Mouse (Mus musculus): ENCODE measurements around the gene Secisbp2l. TPM values are rescaled to one million over a fixed set of nuclear protein-coding genes. Genes with fewer than 3 reads are reported as not detected.

Secisbp2l gene
- polyA plus RNA-seq, 1 experiment from 2014 or later: 11.2 TPM

GRCm38 (mm10) chr2:125736025-125736343, 46.7 kb downstream of the Secisbp2l start:
- peaks cover 7% of the 10 kb centered on the region; the same call in 1 of the 2 replicates for H3K4me1 ChIP-seq
- H3K4me3 ChIP-seq: no peak overlapping the region
- H3K9ac ChIP-seq: no peak overlapping the region
- peaks cover 29% of the 10 kb centered on the region for H3K36me3 ChIP-seq
- H3K27ac ChIP-seq (replicated peaks): no peak overlapping the region
- no peaks in the 10 kb centered on the region for H3K9me3 ChIP-seq
- H3K27me3 ChIP-seq (replicated peaks): no peaks in the 10 kb centered on the region
- no peak for ATAC-seq (ENCODE audit: extremely low read depth, insufficient number of reproducible peaks, low FRiP score, low TSS enrichment)
- no peak overlapping the region for H3K4me2 ChIP-seq

- Histone ChIP-seq H3K9ac (no peak overlapping the region), H3K27ac (replicated peaks) (no peak overlapping the region), H3K4me2 (no peak overlapping the region), H3K27me3 (replicated peaks) (no peaks in the 10 kb centered on the region), H3K4me3 (no peak overlapping the region), H3K9me3 (no peaks in the 10 kb centered on the region), H3K4me1 (peaks cover 7% of the 10 kb centered on the region; the same call in 1 of the 2 replicates), H3K36me3 (peaks cover 25% of the 10 kb centered on the region)
- no peak for ATAC-seq (ENCODE audit: extremely low read depth, insufficient number of reproducible peaks, low FRiP score, low TSS enrichment)
- WGBS: 54% methylated on average over 2 of the region's 2 CpGs
Measured at GRCm38 (mm10) chr2:125735333-125736024, 47.2 kb downstream of the Secisbp2l start.

- Histone ChIP-seq H3K27ac (replicated peaks) (no peak overlapping the region), H3K9me3 (no peaks in the 10 kb centered on the region), H3K27me3 (replicated peaks) (peaks cover 4% of the 10 kb centered on the region; the same call in 1 of the 2 replicates), H3K36me3 (peaks cover 19% of the 10 kb centered on the region), H3K4me3 (no peak overlapping the region), H3K9ac (no peak overlapping the region), H3K4me1 (peaks cover 7% of the 10 kb centered on the region; the same call in 1 of the 2 replicates), H3K4me2 (no peak overlapping the region)
- ATAC-seq (ENCODE audit: extremely low read depth, insufficient number of reproducible peaks, low FRiP score, low TSS enrichment): no peak
Measured at GRCm38 (mm10) chr2:125734741-125735140, 47.9 kb downstream of the Secisbp2l start.

- no peaks in the 10 kb centered on the region for H3K36me3 ChIP-seq
- peaks cover 7% of the 10 kb centered on the region; the same call in 1 of the 2 replicates for H3K4me1 ChIP-seq
- ATAC-seq (ENCODE audit: extremely low read depth, insufficient number of reproducible peaks, low FRiP score, low TSS enrichment): peak; percentile 74
- H3K9ac ChIP-seq: peak overlapping the region; percentile 87
- 6% methylated on average over 35 of the region's 35 CpGs for WGBS
- H3K4me2 ChIP-seq: peak overlapping the region; percentile 86
- H3K4me3 ChIP-seq: peak overlapping the region; percentile 56
- H3K27ac ChIP-seq (replicated peaks): peak overlapping the region; percentile 72
- peaks cover 10% of the 10 kb centered on the region; the same call in 1 of the 2 replicates for H3K27me3 ChIP-seq (replicated peaks)
- no peaks in the 10 kb centered on the region for H3K9me3 ChIP-seq
Measured at GRCm38 (mm10) chr2:125731763-125732560, 50.7 kb downstream of the Secisbp2l start.

GRCm38 (mm10) chr2:125724546-125725114, 58.0 kb downstream of the Secisbp2l start:
- H3K9me3 ChIP-seq: no peaks in the 10 kb centered on the region
- peak overlapping the region; percentile 63 for H3K4me3 ChIP-seq
- H3K36me3 ChIP-seq: no peaks in the 10 kb centered on the region
- WGBS: 2% methylated on average over 16 of the region's 16 CpGs
- peak overlapping the region; percentile 47; the same call in 1 of the 2 replicates for H3K9ac ChIP-seq
- no peak overlapping the region for H3K27ac ChIP-seq (replicated peaks)
- ATAC-seq (ENCODE audit: extremely low read depth, insufficient number of reproducible peaks, low FRiP score, low TSS enrichment): no peak
- peak overlapping the region; percentile 99 for H3K4me2 ChIP-seq
- peaks cover 24% of the 10 kb centered on the region for H3K4me1 ChIP-seq
- peaks cover 61% of the 10 kb centered on the region for H3K27me3 ChIP-seq (replicated peaks)

GRCm38 (mm10) chr2:125724086-125724430, 58.6 kb downstream of the Secisbp2l start, which contains the start of gene Shc4:
Gene Shc4, minus strand, starts transcription at chr2:125724148.
- Histone ChIP-seq H3K27ac (replicated peaks) (no peak within 1 kb of the TSS), H3K4me2 (peak within 1 kb of the TSS; percentile 99)
- ATAC-seq (ENCODE audit: extremely low read depth, insufficient number of reproducible peaks, low FRiP score, low TSS enrichment): no peak

GRCm38 (mm10) chr2:125723408-125724085, 59.1 kb downstream of the Secisbp2l start:
- Histone ChIP-seq H3K27me3 (replicated peaks) (peaks cover 61% of the 10 kb centered on the region), H3K9ac (peak overlapping the region; percentile 82), H3K9me3 (no peaks in the 10 kb centered on the region), H3K36me3 (no peaks in the 10 kb centered on the region), H3K27ac (replicated peaks) (no peak overlapping the region), H3K4me2 (peak overlapping the region; percentile 99), H3K4me1 (peaks cover 24% of the 10 kb centered on the region), H3K4me3 (peak overlapping the region; percentile 63)
- ATAC-seq (ENCODE audit: extremely low read depth, insufficient number of reproducible peaks, low FRiP score, low TSS enrichment): peak; percentile 73
- under 1% methylated on average over 34 of the region's 34 CpGs for WGBS

More at GRCm38 (mm10) chr2:125724086-125724430, 58.6 kb downstream of the Secisbp2l start, which contains the start of gene Shc4:
- Histone ChIP-seq H3K9ac (peak within 1 kb of the TSS; percentile 82), H3K27me3 (replicated peaks) (peaks cover 61% of the 10 kb centered on the region), H3K4me1 (peaks cover 24% of the 10 kb centered on the region), H3K4me3 (peak within 1 kb of the TSS; percentile 63), H3K36me3 (no peaks in the 10 kb centered on the region), H3K9me3 (no peaks in the 10 kb centered on the region)
- under 1% methylated on average over 15 of the region's 15 CpGs for WGBS

GRCm38 (mm10) chr2:125723086-125723407, 59.6 kb downstream of the Secisbp2l start:
- Histone ChIP-seq H3K4me3 (peak overlapping the region; percentile 63), H3K4me1 (peaks cover 24% of the 10 kb centered on the region), H3K27ac (replicated peaks) (no peak overlapping the region), H3K36me3 (no peaks in the 10 kb centered on the region), H3K27me3 (replicated peaks) (peaks cover 61% of the 10 kb centered on the region), H3K9ac (peak overlapping the region; percentile 82), H3K9me3 (no peaks in the 10 kb centered on the region), H3K4me2 (peak overlapping the region; percentile 99)
- WGBS: 2% methylated on average over 18 of the region's 18 CpGs
- no peak for ATAC-seq (ENCODE audit: extremely low read depth, insufficient number of reproducible peaks, low FRiP score, low TSS enrichment)

- Histone ChIP-seq H3K36me3 (no peaks in the 10 kb centered on the region), H3K4me3 (no peak overlapping the region), H3K9me3 (no peaks in the 10 kb centered on the region), H3K4me1 (no peaks in the 10 kb centered on the region), H3K27me3 (replicated peaks) (peaks cover 22% of the 10 kb centered on the region), H3K9ac (no peak overlapping the region), H3K4me2 (no peak overlapping the region), H3K27ac (replicated peaks) (no peak overlapping the region)
- 72% methylated on average over 8 of the region's 8 CpGs for WGBS
- no peak for ATAC-seq (ENCODE audit: extremely low read depth, insufficient number of reproducible peaks, low FRiP score, low TSS enrichment)
Measured at GRCm38 (mm10) chr2:125716599-125716998, 66.1 kb downstream of the Secisbp2l start.

GRCm38 (mm10) chr2:125706510-125706921, 76.2 kb downstream of the Secisbp2l start:
- Histone ChIP-seq H3K9ac (no peak overlapping the region), H3K27me3 (replicated peaks) (no peaks in the 10 kb centered on the region), H3K9me3 (no peaks in the 10 kb centered on the region), H3K4me1 (peaks cover 7% of the 10 kb centered on the region), H3K36me3 (no peaks in the 10 kb centered on the region), H3K4me2 (no peak overlapping the region), H3K27ac (replicated peaks) (no peak overlapping the region), H3K4me3 (no peak overlapping the region)
- no peak for ATAC-seq (ENCODE audit: extremely low read depth, insufficient number of reproducible peaks, low FRiP score, low TSS enrichment)
- 71% methylated on average over 5 of the region's 5 CpGs for WGBS
